Mouse (Mus musculus) gastrocnemius, postnatal 36 days (tissue): ENCODE data around the gene Tmem19. TPM values are rescaled to one million over a fixed set of nuclear protein-coding genes. Genes with fewer than 3 reads are reported as not detected.

Experiments
- DNase-seq, 2 experiments: peaks; one replicate each; pipeline ENCODE4 v3.0.0; 2022
- intact Hi-C: fragments of 180-260 bp; cut with DNase I; formaldehyde crosslinking; loops from one replicate; pipeline ENCODE4 v1.15.1; 2025
- total RNA-seq, 2 experiments: library from RNA; stranded (reverse); gene quantifications; 2 replicates each; pipeline ENCODE4 v1.2.3; 2021

Tmem19 gene
- total RNA-seq, 2 experiments from 2014 or later = 9.0 to 16.0 TPM

- intact Hi-C loops = no loop called here
These were observed 48.1 kb downstream of the Tmem19 start for GRCm38 (mm10) chr10:115314287-115314581.

GRCm38 (mm10) chr10:115313641-115314286 is 48.5 kb downstream of the Tmem19 start:
- intact Hi-C loops = no loop called here
- DNase-seq = no peak

More at GRCm38 (mm10) chr10:115314287-115314581, 48.1 kb downstream of the Tmem19 start:
- no peak for DNase-seq

- DNase-seq = no peak
- intact Hi-C loops = no loop called here
These were observed 49.6 kb downstream of the Tmem19 start for GRCm38 (mm10) chr10:115312732-115313131.

DNA sequence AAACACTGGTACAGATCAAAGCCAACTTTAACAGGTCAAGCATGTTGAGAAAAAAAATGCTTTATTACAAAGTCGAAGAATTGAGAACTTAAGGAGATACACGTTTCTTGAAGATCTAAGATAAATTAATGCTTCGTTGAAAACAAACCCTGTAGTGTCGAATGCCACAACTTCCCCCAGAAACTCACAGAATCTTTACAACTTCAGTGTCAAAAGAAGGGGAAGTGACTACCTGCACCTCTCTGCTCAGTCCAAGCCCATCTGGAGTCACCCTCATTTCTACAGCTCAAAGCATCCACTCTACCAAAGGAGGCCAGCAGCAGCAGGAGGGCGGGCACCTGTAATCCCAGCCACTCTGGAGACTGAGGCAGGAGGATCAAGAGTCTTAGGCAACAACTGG is 50.1 kb downstream of the Tmem19 start:
- intact Hi-C loops = no loop called here
- DNase-seq = no peak

DNA sequence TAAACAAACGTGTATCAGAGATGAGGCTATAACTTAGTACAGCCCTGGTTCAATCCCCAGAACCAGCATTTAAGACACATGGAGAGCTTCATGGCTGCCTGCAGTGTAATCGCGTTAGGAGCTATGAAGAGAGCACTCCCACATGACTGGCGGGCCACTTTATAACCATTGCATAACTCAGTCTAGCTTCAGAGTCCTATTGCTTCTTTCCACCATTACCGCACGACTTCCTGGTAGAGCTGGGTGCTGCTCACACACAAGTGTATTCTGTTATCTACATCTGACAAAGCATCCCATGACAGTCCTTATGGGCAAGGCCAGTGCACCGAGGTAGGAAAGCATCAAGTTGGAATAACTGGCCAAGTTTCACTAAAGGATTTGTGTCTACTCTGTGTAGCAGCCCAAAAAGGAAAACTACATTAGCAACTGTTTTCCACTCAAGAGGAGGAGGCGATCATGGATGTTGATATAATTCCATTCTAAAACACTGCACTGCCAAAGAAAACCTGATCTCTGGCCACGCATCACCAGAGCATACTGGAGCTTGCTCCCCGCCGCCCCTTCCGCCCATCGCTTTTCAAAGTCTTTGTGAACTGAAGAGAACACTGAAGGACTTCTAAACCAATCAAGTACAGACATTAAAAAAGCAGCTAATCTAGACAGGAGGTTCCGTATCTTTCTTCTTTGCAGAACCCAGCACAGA is 50.9 kb downstream of the Tmem19 start:
- intact Hi-C loops = no loop called here
- no peak for DNase-seq

DNA sequence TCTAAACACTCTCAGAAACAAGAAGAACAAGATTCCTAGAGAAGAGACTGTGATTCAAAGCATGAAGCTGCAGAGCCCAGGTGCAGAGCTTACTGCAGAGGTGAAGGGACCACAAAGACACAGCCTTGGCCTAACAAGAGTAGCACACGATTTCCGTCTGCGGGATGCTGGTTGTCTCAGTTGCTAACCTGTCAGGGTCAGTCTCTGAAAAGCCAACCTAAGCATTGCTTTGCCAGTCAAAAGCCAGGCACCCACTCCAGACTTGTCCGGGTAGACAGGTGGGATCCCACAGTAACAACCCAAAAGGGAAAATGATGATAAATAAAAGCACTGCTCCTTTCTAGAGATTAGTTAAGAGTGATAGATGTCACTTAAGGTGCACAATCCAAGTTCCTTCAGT is 53.1 kb downstream of the Tmem19 start:
- DNase-seq = no peak
- intact Hi-C loops = no loop called here

DNA sequence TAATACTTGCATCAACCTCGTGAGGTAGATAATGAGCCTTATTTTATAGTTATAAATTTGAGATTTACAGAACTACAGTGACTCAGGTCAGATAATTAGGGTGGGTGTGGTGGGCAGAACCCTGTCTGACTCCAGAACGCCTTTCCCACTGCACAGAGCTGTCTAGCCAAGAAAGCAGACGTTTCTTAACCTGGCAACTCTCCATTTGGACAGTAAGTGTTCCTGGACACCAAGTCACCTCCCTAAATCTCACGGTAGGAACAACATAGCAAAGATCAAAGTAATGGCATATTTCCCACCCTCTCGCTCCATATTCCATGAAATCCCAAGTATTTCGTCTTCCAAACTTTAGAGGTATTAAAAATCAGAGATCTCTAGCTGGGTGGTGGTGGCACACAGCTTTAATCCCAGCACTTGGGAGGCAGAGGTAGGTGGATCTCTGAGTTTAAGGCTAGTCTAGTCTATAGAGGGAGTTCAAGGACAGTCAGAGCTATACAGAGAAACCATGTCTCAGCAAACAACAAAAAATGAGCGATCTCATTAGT is 54.9 kb downstream of the Tmem19 start:
- intact Hi-C loops = no loop called here
- no peak for DNase-seq

GRCm38 (mm10) chr10:115298683-115299082 is 63.6 kb downstream of the Tmem19 start:
- intact Hi-C loops = no loop called here
- no peak for DNase-seq

DNA sequence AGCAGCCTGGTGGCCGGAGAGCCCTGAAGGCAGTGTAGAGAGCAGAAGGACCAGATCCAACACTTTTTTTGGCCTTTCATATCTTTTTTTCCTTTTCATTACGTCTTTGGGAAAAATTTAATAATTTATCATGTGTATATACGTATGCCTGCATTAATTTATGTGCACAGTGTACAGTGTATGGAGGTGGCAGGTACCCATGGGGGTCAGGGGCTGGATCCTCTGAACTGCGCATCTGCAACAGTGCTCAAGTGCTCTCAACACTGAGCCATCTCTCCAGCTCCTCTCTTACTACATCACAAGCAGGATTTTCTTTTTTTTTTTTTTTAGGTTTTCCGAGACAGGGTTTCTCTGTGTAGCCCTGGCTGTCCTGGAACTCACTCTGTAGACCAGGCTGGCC is 64.7 kb downstream of the Tmem19 start:
- no peak for DNase-seq
- intact Hi-C loops = no loop called here

DNA sequence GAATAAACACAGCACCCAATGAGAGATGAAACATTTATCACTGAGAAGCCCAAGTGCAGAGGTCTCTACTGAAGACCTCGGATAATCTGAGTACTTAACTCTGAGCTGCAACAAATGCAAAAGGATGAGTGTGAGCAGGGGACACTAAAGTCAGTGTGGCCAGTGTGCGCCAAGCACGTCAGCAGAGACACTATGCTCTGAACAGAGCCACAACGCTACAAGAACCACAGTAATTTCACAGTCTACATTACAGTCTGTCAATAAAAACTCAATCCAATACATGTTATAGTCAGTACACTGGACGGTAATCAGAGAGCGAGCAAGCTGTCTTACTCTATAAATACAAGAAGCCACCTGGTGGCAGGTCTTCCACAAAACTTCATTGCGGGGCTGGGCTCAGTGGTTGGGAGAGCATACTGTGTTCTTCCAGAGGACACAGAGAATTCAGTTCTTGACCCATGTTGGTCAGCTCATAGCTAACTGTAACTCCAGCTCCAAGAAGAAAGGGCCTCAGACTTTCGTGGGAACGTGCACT is 65.8 kb downstream of the Tmem19 start:
- intact Hi-C loops = no loop called here
- DNase-seq = no peak

GRCm38 (mm10) chr10:115295162-115295561 is 67.1 kb downstream of the Tmem19 start:
- no peak for DNase-seq
- intact Hi-C loops = no loop called here

DNA sequence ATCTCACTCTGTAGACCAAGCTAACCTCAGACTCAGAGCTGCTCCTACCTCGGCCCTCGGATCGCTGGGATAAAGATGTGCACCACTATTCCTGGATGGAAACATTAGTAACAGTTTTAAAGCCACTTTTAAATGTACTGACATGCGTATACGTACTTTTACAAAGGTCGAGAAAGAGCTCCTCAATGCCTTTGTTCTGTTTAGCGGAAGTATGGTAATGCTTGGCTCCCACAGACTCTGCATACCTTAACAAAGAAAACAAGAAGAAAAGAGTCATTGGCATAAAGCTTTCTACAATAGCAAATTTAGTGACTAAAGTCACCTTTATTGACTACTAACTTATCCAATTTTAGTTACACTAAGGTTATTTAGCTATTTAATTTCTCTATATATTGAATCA is 67.6 kb downstream of the Tmem19 start:
- no peak for DNase-seq
- intact Hi-C loops = no loop called here

GRCm38 (mm10) chr10:115293946-115294345 is 68.4 kb downstream of the Tmem19 start:
- no peak for DNase-seq

GRCm38 (mm10) chr10:115290671-115291070 is 71.6 kb downstream of the Tmem19 start:
- intact Hi-C loops = no loop called here

More at GRCm38 (mm10) chr10:115293946-115294345, 68.4 kb downstream of the Tmem19 start:
- intact Hi-C loops = no loop called here

More at GRCm38 (mm10) chr10:115290671-115291070, 71.6 kb downstream of the Tmem19 start:
- no peak for DNase-seq

Other genes starting within 250 kb of the Tmem19 start
- gene Tph2, start 177.5 kb downstream of the Tmem19 start, total RNA-seq = not detected
- 10 to 100 TPM; 34.4 to 46.7 TPM for gene Tbc1d15, start 111.0 kb downstream of the Tmem19 start, total RNA-seq
- gene Rab21, start 46.9 kb downstream of the Tmem19 start, total RNA-seq = 10 to 100 TPM; 42.9 to 45.1 TPM
- 1 to 10 TPM; 4.4 to 6.6 TPM for gene Thap2, start 21.9 kb upstream of the Tmem19 start, total RNA-seq
- 10 to 100 TPM in 1 of 2 experiments, 1 to 10 TPM in 1; 7.6 to 12.3 TPM for gene Zfc3h1, start 22.5 kb upstream of the Tmem19 start, total RNA-seq
- not detected for gene A930009A15Rik, start 207.5 kb upstream of the Tmem19 start, total RNA-seq
- gene Lgr5, start 225.3 kb upstream of the Tmem19 start, total RNA-seq = under 1 TPM in 1 of 2 experiments, not detected in 1; 0.05 TPM